Mouse (Mus musculus): ENCODE results near the gene Clca3b. TPM values are rescaled to one million over a fixed set of nuclear protein-coding genes. Genes with fewer than 3 reads are reported as not detected.
"Not testable (repeated sequence)": the region's sequence is repeated elsewhere in the genome, so short reads cannot be mapped to it uniquely, and the experiment has no call there.

The Clca3b gene
- polyA plus RNA-seq, 1 experiment from 2014 or later = not detected

DNA sequence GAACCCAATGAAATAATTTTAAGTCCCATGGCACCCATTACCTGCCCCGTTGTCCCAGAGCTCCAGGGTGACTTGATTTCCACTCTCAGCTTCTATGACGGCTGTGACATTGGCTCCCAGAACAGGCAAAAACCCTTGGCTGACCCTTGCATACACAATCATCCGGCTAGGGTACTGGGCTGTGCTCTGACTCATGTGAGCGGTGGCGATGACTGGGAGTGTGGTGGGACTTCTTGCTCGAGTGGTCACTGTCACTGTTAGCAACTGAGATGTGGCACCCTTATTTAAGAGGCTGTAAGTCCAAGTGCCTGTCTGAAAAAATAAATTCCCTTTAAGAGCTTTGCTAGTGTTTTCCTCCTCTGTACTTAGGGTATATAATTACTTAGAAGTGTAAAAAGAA is 21.9 kb downstream of the Clca3b start:
- Histone ChIP-seq H3K4me1 (ENCODE audit: insufficient read depth) (no peaks in the 10 kb centered on the region), H3K9me3 (ENCODE audit: low read length) (no peaks in the 10 kb centered on the region), H3K36me3 (replicated peaks; ENCODE audit: insufficient read depth, low read length) (no peaks in the 10 kb centered on the region), H3K4me3 (ENCODE audit: low read depth, low read length) (no peak overlapping the region), H3K4me2 (ENCODE audit: low read depth, low read length) (no peak overlapping the region), H3K27me3 (ENCODE audit: insufficient read depth, low read length) (no peaks in the 10 kb centered on the region), H3K9ac (replicated peaks) (no peak overlapping the region), H3K27ac (ENCODE audit: low read depth) (no peak overlapping the region)
- 79% methylated on average over 6 of the region's 6 CpGs for WGBS (ENCODE audit: insufficient replicate concordance)
- no peak for ATAC-seq
- TF ChIP-seq EP300 (IDR thresholded peaks at IDR 0.05; ENCODE audit: low read depth) = no peak
- TF ChIP-seq CTCF (IDR thresholded peaks at IDR 0.05; ENCODE audit: low read depth) = no peak
- DNase-seq = no peak

DNA sequence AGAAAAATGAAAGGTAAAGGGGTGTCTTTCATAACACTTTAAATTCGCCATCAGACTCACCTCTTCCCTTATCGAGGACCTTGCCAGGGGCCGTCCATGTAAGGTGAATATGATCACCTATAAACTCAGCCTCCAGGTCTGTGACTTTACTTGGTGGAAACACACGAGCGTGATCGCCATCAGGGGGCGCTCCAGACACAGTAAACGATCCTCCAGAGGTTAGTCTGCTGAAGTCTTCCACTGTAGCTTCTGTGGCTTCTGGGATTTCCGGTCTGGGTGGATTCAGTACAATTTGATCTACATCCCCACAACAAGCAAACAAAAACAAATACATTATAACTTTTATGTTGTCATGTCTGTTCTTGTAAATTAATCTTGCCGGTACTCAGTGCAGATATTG is 24.0 kb downstream of the Clca3b start:
- Histone ChIP-seq H3K9ac (replicated peaks) (no peak overlapping the region), H3K27me3 (ENCODE audit: insufficient read depth, low read length) (no peaks in the 10 kb centered on the region)
- peak; percentile 38; the same call in 1 of the 2 replicates for ATAC-seq

DNA sequence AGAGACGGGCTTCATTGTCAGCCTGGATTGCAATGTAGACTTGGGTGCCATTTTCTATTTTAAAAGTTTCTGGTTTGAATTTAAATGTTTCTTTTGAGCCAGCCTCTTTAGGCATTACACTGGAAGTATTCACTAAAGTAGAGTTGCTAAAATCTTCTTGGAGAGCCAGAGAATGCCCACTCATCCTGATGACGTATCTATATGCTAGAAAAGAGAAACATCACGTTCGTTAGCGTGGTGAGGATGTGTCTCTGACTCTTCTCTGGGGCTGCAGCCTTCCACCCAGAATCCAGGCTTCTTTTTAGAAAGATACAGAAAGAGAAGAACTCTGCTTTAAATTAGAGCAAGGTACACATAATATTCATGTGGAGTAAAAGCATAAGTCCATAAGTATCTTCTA is 25.8 kb downstream of the Clca3b start:
- H3K9ac ChIP-seq (replicated peaks) = no peak overlapping the region
- H3K4me3 ChIP-seq (ENCODE audit: low read depth, low read length) = no peak overlapping the region
- H3K4me2 ChIP-seq (ENCODE audit: low read depth, low read length) = no peak overlapping the region
- H3K27ac ChIP-seq (ENCODE audit: low read depth) = no peak overlapping the region
- H3K4me1 ChIP-seq (ENCODE audit: insufficient read depth) = no peaks in the 10 kb centered on the region
- no peak for ATAC-seq
- 74% methylated on average over 5 of the region's 5 CpGs for WGBS (ENCODE audit: insufficient replicate concordance)
- no peak for DNase-seq
- no peaks in the 10 kb centered on the region for H3K36me3 ChIP-seq (replicated peaks; ENCODE audit: insufficient read depth, low read length)
- no peaks in the 10 kb centered on the region for H3K9me3 ChIP-seq (ENCODE audit: low read length)
- H3K27me3 ChIP-seq (ENCODE audit: insufficient read depth, low read length) = no peaks in the 10 kb centered on the region
- TF ChIP-seq CTCF (IDR thresholded peaks at IDR 0.05; ENCODE audit: low read depth) = no peak
- TF ChIP-seq EP300 (IDR thresholded peaks at IDR 0.05; ENCODE audit: low read depth) = no peak

More for the DNA sequence above, 24.0 kb downstream of the Clca3b start:
- no peak overlapping the region for H3K4me2 ChIP-seq (ENCODE audit: low read depth, low read length)
- WGBS (ENCODE audit: insufficient replicate concordance) = 11% methylated on average over 10 of the region's 10 CpGs
- no peak overlapping the region for H3K4me3 ChIP-seq (ENCODE audit: low read depth, low read length)
- H3K27ac ChIP-seq (ENCODE audit: low read depth) = no peak overlapping the region
- DNase-seq = peak; percentile 81
- TF ChIP-seq EP300 (IDR thresholded peaks at IDR 0.05; ENCODE audit: low read depth) (no peak), CTCF (IDR thresholded peaks at IDR 0.05; ENCODE audit: low read depth) (peak; percentile 78)
- no peaks in the 10 kb centered on the region for H3K4me1 ChIP-seq (ENCODE audit: insufficient read depth)
- no peaks in the 10 kb centered on the region for H3K36me3 ChIP-seq (replicated peaks; ENCODE audit: insufficient read depth, low read length)
- H3K9me3 ChIP-seq (ENCODE audit: low read length) = no peaks in the 10 kb centered on the region

GRCm38 (mm10) chr3:144820632-144821031 is 28.5 kb downstream of the Clca3b start:
- H3K36me3 ChIP-seq (replicated peaks; ENCODE audit: insufficient read depth, low read length) = no peaks in the 10 kb centered on the region
- no peak overlapping the region for H3K27ac ChIP-seq (ENCODE audit: low read depth)
- H3K9me3 ChIP-seq (ENCODE audit: low read length) = no peaks in the 10 kb centered on the region
- 46% methylated on average over 1 of the region's 1 CpGs for WGBS (ENCODE audit: insufficient replicate concordance)
- H3K27me3 ChIP-seq (ENCODE audit: insufficient read depth, low read length) = no peaks in the 10 kb centered on the region
- ATAC-seq (no peak), DNase-seq (no peak)
- H3K4me2 ChIP-seq (ENCODE audit: low read depth, low read length) = no peak overlapping the region
- H3K4me3 ChIP-seq (ENCODE audit: low read depth, low read length) = no peak overlapping the region
- no peak overlapping the region for H3K9ac ChIP-seq (replicated peaks)
- no peaks in the 10 kb centered on the region for H3K4me1 ChIP-seq (ENCODE audit: insufficient read depth)
- TF ChIP-seq EP300 (IDR thresholded peaks at IDR 0.05; ENCODE audit: low read depth) (peak; percentile 35; the same call in 1 of the 2 replicates), CTCF (IDR thresholded peaks at IDR 0.05; ENCODE audit: low read depth) (no peak)

GRCm38 (mm10) chr3:144819219-144819618 is 29.9 kb downstream of the Clca3b start, which contains the start of gene Clca3a2:
Gene Clca3a2 (minus strand): TSS chr3:144819494.
- not testable (repeated sequence) for H3K4me1 ChIP-seq (ENCODE audit: insufficient read depth); DNase-seq; H3K9ac ChIP-seq (replicated peaks); ATAC-seq; H3K9me3 ChIP-seq (ENCODE audit: low read length); H3K27ac ChIP-seq (ENCODE audit: low read depth); H3K27me3 ChIP-seq (ENCODE audit: insufficient read depth, low read length); H3K4me3 ChIP-seq (ENCODE audit: low read depth, low read length); H3K36me3 ChIP-seq (replicated peaks; ENCODE audit: insufficient read depth, low read length); H3K4me2 ChIP-seq (ENCODE audit: low read depth, low read length)
- WGBS (ENCODE audit: insufficient replicate concordance) = 78% methylated on average over 5 of the region's 6 CpGs

GRCm38 (mm10) chr3:144813336-144813735 is 35.8 kb downstream of the Clca3b start:
- WGBS (ENCODE audit: insufficient replicate concordance) = 82% methylated on average over 6 of the region's 6 CpGs
- not testable (repeated sequence) for H3K4me2 ChIP-seq (ENCODE audit: low read depth, low read length); H3K4me1 ChIP-seq (ENCODE audit: insufficient read depth); ATAC-seq; DNase-seq; H3K36me3 ChIP-seq (replicated peaks; ENCODE audit: insufficient read depth, low read length); H3K27ac ChIP-seq (ENCODE audit: low read depth); H3K9me3 ChIP-seq (ENCODE audit: low read length); H3K27me3 ChIP-seq (ENCODE audit: insufficient read depth, low read length); H3K9ac ChIP-seq (replicated peaks); H3K4me3 ChIP-seq (ENCODE audit: low read depth, low read length)

GRCm38 (mm10) chr3:144811821-144812220 is 37.3 kb downstream of the Clca3b start:
- ATAC-seq (no peak), DNase-seq (no peak)
- Histone ChIP-seq H3K36me3 (replicated peaks; ENCODE audit: insufficient read depth, low read length) (no peaks in the 10 kb centered on the region), H3K4me1 (ENCODE audit: insufficient read depth) (no peaks in the 10 kb centered on the region), H3K27me3 (ENCODE audit: insufficient read depth, low read length) (no peaks in the 10 kb centered on the region), H3K4me2 (ENCODE audit: low read depth, low read length) (no peak overlapping the region), H3K9ac (replicated peaks) (no peak overlapping the region), H3K27ac (ENCODE audit: low read depth) (no peak overlapping the region), H3K4me3 (ENCODE audit: low read depth, low read length) (no peak overlapping the region), H3K9me3 (ENCODE audit: low read length) (no peaks in the 10 kb centered on the region)
- TF ChIP-seq EP300 (IDR thresholded peaks at IDR 0.05; ENCODE audit: low read depth) (no peak), CTCF (IDR thresholded peaks at IDR 0.05; ENCODE audit: low read depth) (peak; percentile 34; the same call in 1 of the 2 replicates)
- 55% methylated on average over 3 of the region's 3 CpGs for WGBS (ENCODE audit: insufficient replicate concordance)

- not testable (repeated sequence) for ATAC-seq; DNase-seq; H3K9me3 ChIP-seq (ENCODE audit: low read length)
These were observed 40.8 kb downstream of the Clca3b start for GRCm38 (mm10) chr3:144808153-144808925.

GRCm38 (mm10) chr3:144806626-144807025 is 42.5 kb downstream of the Clca3b start:
- WGBS (ENCODE audit: insufficient replicate concordance) = 65% methylated on average over 2 of the region's 2 CpGs
- not testable (repeated sequence) for H3K4me1 ChIP-seq (ENCODE audit: insufficient read depth); DNase-seq; H3K36me3 ChIP-seq (replicated peaks; ENCODE audit: insufficient read depth, low read length); H3K4me2 ChIP-seq (ENCODE audit: low read depth, low read length); H3K4me3 ChIP-seq (ENCODE audit: low read depth, low read length); H3K27ac ChIP-seq (ENCODE audit: low read depth); ATAC-seq; H3K27me3 ChIP-seq (ENCODE audit: insufficient read depth, low read length); H3K9me3 ChIP-seq (ENCODE audit: low read length); H3K9ac ChIP-seq (replicated peaks)

More at GRCm38 (mm10) chr3:144808153-144808925, 40.8 kb downstream of the Clca3b start:
- not testable (repeated sequence) for H3K4me3 ChIP-seq (ENCODE audit: low read depth, low read length); H3K9ac ChIP-seq (replicated peaks); H3K36me3 ChIP-seq (replicated peaks; ENCODE audit: insufficient read depth, low read length); H3K4me2 ChIP-seq (ENCODE audit: low read depth, low read length); H3K27me3 ChIP-seq (ENCODE audit: insufficient read depth, low read length); H3K27ac ChIP-seq (ENCODE audit: low read depth); H3K4me1 ChIP-seq (ENCODE audit: insufficient read depth)
- 63% methylated on average over 14 of the region's 17 CpGs for WGBS (ENCODE audit: insufficient replicate concordance)

Measured in liver, postnatal 0 days (tissue).